Mouse (Mus musculus) Muller cell, postnatal 12 days (primary cell): Measurements from ENCODE around the gene Ksr1.

ENCODE experiments used
- DNase-seq: peaks from one replicate; pipeline ENCODE4 v3.0.0-alpha.2; 2015; ENCODE audit errors: inconsistent ontology term

The Ksr1 gene

DNA sequence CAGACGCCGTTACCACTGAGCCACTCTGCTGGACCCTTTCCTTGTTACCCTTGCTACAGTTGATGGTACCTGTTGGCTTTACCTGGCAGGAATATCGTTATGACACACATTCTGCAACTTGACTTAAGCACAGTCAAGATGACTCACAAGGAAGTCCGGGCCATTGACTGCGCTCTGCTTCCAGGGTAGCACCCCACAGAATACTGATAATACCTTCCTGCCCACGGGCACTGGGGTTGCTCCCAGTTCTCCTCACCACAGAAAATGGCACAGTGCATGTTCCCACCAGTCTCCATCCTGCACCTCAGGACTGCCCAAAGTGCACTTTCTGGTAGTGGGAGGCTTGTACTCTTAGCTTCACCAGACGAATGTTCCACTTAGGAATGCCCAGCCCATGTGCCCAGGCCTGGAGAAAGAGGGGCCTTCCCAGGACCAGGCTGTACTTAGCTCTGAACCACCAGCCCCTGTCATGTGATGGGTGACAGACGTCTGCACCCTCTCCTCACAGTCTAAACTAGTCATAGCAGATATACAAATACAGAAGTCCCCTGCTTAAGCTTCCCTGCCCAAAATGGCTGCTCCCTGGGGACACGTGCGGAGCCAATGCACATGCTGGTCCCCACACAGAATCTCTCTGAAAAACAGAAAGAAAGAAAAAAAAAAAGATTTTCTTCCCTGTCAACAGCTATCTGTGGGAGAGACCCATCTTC lies 52.1 kb downstream of the Ksr1 start:
- DNase-seq, result no peak

DNA sequence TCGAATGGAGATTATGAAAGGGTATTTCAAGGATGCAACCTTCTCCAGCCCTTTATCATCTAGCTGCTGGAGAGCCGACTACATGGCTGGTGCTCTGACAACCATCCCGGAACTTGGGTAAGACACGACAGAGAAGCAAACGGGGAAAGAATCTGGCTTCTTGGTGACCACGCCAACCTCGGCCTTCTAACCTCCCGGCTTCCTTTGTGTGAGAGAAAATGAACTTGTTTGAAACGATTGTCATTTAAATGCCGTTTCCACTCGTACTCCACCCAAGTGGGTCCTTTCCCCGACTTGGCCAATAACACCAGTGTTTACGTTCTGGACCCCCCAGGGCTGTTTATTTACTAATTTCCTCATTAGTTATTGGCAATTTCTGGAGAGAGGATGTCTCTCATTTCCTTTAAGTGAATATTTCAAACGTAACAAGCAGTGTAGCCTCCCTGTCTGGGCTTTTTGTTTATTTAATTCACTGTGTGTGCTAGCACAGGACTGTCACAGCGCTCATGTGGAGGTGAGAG lies 52.8 kb downstream of the Ksr1 start:
- no peak for DNase-seq

DNA sequence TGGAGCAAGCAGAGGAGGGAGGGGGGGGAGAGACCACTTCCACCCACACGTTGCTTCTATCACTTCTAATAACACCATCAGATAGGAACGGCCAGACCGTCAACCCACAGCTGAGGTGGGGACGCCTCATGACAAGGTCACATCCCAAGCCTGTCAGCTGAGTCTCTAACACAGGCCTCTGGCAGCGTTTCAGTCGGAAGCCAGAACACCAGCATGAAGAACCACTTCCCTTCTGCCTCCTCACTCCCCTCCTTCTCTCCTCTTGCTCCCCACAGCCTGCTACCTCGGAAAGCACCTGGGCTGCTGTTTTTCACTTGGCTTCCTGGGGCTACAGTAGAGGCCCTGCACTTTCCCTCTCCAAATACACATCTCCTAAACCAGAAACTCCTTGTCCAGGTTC lies 53.4 kb downstream of the Ksr1 start:
- no peak for DNase-seq

DNA sequence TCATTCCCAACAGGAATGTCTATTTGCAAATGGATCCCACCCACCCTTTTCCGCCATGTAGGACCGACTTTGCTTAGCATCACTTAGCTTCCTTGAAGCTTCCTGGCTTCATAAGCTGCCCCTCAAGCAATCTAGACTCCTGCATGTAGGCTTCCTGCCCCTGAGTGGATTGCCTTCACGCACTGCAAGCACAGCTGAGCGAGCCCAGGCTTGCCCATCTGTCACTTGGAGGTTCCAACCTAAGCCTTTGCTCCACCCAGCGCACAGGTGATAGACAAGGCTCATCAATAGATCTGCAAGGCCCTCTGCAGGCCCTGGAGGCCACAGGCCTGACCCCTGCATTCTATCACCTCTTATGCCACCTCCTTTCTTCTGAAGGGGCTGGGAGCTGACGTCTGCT lies 54.0 kb downstream of the Ksr1 start:
- DNase-seq, result no peak

DNA sequence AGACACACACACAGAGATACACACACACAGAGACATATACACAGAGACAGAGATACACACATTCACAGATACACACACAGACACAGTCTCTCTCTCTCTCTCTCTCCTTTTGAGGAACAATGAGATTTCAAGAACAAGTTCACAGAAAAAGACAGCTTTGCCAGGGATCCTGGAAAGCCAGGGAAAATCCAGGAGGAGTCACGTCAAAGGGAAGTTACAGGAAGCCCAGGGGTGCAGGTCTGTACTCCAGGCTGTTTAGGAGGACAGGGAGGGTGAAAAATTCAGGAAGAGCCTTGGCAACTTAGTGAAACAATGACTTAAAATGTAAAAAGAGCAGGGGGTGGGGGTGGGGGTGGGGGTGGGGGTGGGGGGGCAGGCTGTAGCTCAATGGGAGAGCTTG lies 56.5 kb downstream of the Ksr1 start:
- DNase-seq, result no peak

DNA sequence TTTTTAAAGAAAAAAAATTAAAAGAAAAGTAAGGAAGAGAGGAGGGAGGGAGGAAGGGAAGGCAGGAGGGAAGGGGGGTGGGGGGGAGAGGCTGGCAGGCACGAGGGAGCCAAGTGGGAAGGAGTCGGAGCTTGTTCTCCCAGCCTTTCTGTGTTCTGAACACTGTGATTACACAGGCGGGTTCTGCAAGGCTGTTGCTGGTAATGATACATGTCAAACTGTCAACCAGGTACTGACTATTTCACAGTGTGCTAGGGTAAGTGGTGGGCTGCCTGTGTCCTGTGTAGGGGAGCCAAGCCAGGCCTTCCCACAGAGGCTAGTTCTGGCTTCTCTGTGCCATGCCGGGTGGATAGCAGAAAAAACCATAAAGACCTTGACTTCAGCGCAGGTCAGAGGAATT lies 57.2 kb downstream of the Ksr1 start:
- no peak for DNase-seq

DNA sequence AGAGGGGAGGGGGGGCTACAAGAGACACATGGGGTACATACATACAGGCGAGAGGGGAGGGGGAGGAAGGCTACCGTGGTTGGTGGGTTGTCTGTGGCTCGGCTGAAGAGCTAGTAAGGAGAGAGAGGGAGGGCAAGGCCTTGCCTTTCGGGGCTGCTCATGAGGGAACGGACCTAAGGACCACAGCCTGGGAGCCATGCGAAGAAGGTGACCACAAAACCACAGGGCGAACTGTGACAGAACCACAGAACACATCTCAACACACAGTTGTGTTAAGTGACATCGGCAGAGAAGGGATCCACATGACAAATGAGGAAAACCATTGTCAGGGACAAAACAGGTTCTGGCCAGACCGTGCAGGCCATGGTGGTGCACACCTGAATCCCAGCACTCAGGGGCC lies 57.9 kb downstream of the Ksr1 start:
- no peak for DNase-seq

DNA sequence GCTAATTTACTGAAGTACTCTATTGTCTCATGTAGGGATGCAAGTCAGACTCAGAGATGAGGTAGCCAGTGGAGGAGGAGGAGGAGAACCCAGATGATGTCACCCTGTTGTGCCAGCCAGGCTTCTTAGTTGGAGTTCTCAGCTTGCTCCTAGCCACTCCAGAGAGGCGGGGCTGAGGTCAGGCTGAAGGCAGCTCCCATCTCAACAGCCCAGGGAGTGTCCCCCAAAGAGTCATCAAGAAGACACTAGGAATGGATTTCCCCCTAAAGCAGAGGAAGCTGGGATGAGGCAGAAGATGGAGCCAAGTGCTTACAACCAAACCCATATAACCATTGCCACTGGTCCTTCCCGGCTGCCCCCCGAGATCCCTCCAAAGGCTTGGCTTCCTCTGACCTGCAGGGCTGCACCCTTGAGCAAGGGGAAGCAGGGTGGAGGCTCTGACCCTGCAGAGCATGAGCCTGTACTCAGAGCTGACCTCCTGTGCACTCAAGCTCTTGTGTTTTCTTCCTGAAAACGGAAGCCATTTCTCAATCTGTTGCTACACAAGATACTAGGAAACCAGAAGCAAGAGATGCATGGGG lies 58.4 kb downstream of the Ksr1 start:
- peak; percentile 71 for DNase-seq

DNA sequence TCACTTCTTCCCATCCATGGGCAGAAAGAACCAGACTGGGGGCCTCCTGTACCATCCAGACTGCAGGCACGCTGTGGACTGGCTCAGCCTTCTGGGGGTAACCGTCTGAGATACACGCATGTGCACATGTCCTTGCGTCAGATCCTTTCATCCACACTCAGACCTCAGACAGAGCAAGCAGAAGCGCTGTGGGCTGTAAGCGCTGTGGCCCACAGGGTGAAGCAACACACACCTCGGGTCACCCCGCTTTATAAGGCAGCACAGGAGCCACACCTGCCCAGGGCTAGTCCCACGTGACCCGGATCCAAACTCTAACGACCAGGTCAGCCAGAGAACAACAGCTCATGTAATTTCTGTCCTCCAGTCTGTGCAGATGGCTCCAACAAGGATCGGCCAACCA lies 59.4 kb downstream of the Ksr1 start:
- DNase-seq, result no peak

DNA sequence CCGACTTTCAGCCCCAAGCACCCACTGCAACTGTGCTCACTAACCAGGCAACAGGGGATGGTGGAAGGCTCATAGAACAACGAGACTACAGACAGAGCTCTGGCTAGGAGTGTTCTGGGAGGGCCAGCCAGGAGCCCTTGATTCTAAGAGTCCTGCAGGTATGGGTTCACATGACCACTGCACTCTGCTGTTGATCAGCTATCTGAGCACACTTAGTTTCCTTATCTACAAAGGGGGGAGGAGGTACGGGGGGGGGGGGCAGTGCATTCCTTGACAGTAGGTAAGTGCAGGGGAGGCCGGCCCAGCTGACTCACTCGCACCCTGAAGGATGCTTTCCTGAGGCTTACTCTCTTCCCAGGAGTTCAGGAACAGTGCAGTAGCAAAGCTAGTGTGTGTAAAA lies 61.1 kb downstream of the Ksr1 start:
- DNase-seq, result no peak

DNA sequence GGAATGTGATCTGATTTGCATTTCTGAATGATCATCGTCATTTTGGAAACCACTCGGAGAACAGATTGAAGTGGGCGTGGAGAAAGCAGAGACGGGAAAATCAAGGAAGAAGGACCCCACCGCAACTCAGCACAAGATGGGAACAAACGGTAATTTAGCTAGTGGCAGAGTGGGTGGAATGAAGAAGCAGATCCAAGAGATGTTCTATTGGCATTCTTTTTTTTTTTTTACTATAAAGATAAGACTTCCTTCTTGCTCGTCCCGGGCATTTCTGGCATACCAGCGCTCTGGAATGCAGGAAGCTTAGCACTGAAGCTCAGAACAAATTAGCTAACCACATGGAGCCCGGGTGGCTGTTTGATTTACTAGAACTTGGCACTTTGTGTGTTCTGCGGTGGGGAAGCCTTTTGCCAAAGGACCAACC lies 63.2 kb downstream of the Ksr1 start:
- DNase-seq, result peak; percentile 93

DNA sequence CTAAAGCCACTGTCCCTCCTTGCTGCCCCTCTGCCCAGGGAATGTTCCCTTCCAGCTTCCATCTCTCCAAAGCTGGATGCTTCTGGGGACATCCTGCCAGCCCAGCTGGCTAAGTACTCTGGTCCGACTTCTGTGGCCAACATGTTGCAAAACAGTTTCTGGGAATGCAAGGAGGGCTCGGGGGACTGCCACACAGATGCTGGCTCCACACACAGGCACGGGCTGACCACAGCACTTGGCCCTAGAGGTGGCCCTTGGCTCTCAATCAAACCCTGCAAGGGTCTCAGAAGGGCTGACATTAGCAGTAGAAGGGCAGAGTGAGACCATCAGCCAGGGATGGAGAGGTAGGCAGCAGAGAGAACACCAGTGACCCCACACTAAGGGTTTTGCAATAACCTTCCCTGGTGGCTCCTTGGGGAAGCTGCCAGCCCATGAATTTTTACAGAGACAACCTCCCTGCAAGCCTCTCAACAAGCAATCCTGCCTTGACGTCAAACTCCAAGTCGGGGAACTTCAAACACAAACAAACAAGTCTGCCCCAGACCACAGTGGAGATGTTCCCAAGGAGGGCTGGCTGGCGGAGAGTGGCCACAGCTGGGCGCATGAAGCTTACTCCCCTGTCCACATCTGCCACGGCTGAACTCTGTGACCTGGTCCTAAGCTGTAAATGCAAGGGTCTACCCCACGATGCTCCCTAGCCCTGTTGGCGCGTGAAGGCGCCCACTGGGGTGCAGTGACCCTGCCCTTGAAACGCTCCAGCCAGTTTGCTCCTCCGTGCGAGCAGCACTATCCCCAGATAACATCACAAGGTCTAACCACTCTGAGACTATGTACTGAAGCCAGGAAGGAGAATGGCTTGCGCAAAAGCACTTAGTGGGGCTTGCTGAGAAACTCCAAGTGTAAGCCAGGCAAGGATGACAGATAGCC lies 65.0 kb downstream of the Ksr1 start:
- peak; percentile 80 for DNase-seq

DNA sequence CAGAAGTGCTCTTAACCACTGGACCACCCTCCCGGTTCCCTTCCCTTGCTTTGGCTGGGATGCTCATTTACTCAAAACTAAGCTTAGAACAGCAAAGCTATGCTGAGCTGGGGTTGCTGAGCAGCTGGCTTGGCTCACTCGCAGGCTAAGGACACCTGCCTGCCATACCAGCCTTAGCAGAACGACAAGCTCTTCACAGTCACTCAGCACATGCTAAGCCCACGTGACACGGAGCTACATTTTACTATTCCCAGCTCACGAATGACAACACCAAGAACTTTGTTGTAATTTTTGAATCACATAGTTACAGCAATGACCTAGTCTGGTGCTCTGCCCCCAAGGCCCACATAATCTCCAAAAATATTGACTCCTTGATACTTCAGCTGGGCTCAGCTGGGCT lies 66.1 kb downstream of the Ksr1 start:
- no peak for DNase-seq

DNA sequence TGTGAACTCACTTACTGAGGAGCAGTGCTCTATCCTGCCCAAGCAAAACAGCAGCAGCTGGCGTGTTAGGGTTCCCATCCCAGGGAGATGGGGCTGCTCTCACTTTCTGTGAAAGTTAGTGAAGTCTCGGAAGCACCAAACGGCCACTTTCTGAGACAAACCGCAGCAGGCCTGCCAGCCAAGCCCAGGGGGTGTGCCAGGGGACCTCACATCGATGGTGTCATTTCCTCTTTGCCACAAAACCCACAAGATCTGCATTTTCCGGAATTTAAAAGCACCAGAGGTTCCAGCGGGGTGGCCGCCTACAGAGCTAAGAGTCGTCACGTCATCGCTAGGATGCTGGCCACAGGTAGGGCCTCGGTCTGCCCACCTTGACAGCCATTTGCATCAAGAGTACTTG lies 69.7 kb downstream of the Ksr1 start:
- DNase-seq, result no peak

DNA sequence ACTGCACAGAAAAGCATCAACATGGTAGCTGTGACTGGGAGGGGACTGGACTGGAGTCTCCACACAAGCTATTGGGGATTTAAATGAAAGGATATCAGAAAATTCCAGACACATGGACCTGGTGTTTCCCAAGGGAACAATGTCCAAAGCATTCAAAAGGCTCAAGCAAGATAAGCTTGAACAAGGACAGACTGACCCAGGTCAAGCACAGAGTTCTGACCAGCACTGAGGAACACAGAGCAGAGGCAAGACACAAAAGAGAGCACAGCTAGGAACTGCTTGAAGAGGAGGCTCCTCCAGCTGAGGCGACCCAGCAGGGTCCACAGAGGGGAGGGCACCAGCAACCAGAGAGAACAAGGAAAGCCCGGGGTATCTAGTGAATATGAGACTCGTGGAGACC lies 71.2 kb downstream of the Ksr1 start:
- no peak for DNase-seq

DNA sequence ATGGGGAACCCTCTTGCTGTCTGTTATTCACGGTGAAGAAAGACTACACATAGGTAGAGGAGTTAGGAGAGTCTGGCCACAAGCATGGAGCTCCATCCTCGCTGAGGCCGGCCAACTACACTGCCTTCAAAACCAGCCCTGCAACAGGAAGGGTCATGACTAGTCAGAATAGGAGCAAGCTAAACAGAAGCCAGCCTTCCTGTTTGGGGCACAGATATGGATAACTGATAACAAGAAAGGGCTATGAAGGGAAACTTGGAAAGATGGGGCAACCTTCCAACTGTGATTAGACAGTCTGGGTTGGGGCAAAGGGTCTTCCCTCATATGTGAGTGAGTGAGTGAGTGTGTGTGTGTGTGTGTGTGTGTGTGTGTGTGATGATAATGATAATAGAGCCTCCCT lies 71.6 kb downstream of the Ksr1 start:
- DNase-seq, result no peak

DNA sequence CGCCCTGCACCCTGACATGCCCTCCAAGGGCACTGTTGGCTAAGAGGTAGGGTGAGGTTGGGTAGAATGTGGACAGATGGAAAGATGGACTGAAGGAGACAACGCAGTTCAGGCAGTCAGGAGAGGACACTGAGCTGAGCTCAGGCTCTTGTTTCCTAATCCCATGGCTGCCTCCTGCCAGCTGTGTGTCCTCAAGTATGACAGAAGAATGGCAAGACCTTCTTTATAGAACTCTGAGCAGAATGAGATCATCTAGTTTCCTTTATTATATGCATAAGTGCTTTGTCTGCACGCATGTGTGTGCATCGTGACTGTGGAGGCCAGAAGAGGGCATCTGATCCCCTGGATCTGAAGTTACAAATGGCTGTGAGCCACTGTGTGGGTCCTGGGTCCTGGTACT lies 72.6 kb downstream of the Ksr1 start:
- DNase-seq, result no peak

DNA sequence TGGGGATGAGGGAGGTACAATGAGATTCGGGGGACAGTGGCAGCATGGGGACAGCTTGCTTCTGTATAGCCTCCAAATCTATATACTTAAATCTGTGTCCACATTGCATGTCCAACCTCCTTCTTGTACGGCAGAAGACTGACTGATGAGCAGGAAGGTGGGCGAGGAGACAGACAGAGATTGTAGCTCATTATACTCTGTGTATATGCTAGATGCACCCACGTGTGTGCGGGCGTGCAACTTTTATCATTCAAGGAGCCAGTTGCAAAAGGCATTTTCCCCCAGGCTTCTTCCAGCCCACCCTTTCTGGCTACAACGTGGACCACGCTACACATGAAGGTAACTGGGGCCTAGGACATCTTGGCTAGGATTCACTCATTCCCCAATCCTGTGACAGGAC lies 74.1 kb downstream of the Ksr1 start:
- DNase-seq, result no peak

DNA sequence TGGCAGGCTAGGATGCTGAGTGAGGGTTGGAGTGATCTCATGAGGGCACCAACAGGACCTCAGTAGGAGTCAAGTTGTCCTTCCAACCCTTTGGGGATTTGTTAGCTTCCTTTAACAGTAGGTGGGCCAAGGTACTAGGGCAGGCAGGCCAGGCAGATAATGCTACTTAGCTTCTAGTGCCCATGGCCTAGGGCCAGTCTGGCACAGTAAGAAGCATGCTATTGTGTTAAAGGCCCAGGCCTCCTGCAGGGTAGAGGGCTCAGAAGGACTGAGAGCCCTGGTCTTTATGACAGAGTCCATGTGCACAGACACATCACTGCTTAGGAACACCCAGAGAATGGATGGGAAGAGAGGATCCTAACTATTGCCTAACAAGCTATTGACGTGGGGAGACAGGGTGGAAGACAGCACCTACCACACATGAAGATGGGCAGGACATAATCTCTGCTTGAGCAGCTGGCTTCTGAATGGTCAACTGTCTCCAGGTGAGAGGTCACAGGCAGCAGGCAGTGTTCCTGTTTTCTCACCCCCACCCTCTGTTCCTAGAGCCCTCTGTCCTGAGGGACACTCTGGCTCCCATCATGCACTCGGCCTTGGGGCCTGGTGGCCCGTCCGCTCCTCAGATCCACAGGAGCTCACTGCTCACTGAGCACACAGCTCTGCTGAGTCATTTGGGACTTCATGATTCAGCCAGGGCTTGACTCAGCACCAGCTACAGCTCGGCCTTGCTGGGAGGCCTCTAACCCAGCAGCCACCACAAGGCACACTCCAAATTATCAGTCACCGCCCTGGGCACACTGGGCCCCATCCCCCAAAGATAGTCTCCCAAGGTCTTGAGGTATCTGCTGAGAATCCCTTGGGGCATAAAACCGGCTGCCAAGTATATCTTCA lies 74.9 kb downstream of the Ksr1 start:
- peak; percentile 71 for DNase-seq

DNA sequence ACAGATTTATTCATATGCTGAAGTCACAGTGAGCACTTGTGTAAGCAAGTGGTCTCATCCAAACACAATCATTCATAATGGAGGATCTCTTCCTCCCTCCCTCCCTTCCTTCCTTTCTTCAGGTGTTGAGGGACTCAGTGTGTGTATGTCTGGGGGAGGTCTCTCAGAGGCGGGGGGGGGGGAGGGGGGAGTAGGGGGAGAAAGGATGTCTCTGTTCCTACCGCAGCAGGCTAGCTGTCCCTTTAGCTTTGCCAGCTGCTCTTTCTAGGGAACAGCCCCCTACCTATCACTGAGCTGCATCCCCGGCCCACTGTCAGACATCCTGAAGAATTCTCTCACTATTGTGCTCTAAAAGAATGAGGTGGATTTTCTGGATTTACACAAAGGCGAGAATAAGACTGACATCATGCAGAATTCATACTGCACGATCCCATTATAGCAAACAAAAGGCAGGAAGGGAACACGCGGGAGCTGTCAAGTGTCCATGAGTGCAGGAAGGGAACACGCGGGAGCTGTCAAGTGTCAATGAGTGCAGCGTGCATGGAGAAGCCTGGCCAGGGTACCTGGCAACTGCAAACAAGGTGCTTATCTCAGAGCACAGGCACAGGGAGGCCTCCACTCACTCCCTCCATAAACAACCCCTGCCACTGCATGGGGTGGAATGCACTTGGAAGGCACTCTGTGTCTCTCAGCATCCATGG lies 76.6 kb downstream of the Ksr1 start:
- no peak for DNase-seq

DNA sequence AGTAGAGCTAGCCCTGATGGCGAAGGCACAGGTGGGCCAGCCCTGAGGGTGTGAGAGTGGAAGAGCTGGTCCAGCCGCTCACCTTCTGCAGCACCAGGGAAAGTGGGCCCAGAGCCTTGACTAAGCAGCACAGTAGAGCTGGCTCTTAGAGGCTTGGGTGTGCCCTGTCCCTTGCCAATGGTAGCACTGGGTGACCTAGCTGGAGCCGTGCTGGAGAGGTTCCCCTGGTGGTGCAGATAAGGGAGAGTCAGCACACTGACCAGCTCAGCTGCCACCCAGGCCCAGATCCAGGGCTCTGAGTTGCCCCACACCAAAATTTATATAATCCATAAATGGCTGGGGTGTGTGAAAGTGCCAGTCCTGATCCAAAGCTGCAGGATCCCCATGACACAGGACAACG lies 79.0 kb downstream of the Ksr1 start:
- no peak for DNase-seq
